Mouse (Mus musculus) mouse trophoblast stem cell (cell line): ENCODE data around the gene Epb41l5.

Experiments used
- in situ Hi-C, 2 experiments: fragments of 300-500 bp; cut with MseI, MboI; formaldehyde crosslinking; loops; 2 replicates in 1 of 2; 3 replicates in 1 of 2; pipeline ENCODE4 v1.15.1; 2025

Epb41l5 gene

GRCm38 (mm10) chr1:119533093-119533805 is 115.6 kb downstream of the Epb41l5 start:
- in situ Hi-C loops = no loop called here

DNA sequence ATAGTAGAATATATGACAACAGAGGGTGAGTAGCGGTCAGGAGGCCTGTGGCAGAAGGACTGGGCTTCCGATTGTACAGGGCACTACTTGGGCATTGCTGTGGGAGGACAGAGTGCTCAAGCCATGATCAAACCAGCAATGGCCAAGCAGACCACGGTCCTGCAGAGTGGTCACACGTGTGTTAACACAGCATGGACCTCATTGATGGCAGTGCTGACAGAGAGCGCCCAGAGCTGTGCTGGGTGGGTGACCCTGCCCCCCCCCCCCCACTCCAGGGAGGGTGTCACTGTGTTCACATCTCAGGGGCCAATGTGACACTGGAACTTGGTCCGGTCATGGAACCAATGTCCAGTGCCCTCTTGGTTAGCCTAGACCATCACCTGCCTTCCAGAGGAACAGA is 116.6 kb downstream of the Epb41l5 start:
- in situ Hi-C loops = no loop called here

GRCm38 (mm10) chr1:119530941-119531340 is 117.9 kb downstream of the Epb41l5 start:
- in situ Hi-C loops = no loop called here

GRCm38 (mm10) chr1:119525689-119526591 is 122.9 kb downstream of the Epb41l5 start, which contains the start of gene Tmem185b:
Gene Tmem185b (plus strand): TSS chr1:119526160.
- in situ Hi-C loops = no loop called here

GRCm38 (mm10) chr1:119525004-119525444 is 123.8 kb downstream of the Epb41l5 start:
- in situ Hi-C loops = no loop called here

- in situ Hi-C loops = no loop called here
Observed at GRCm38 (mm10) chr1:119523826-119524225, 125.0 kb downstream of the Epb41l5 start.

- in situ Hi-C loops = no loop called here
Observed at GRCm38 (mm10) chr1:119523369-119523768, 125.4 kb downstream of the Epb41l5 start.

GRCm38 (mm10) chr1:119522726-119523125 is 126.1 kb downstream of the Epb41l5 start:
- in situ Hi-C loops = no loop called here

DNA sequence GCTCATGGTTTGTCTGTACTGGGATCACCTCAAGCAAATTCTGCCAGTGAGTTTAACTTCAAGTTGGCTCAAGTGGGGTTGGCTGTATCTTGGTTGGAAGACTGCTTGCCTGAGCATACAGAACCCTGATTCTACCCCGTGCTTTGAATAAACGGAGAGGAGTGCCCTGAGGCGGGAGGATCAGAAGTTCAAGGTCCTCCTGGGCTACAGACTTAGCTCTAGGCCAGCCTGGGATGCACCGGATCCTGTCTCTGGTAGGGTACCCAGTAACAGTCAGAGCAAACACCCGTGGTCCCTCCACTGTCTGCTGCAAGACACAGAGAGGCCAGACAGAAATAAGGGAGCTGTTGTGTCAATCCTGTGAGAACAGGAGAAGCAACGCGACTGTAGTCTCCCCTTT is 127.1 kb downstream of the Epb41l5 start:
- in situ Hi-C loops = no loop called here

DNA sequence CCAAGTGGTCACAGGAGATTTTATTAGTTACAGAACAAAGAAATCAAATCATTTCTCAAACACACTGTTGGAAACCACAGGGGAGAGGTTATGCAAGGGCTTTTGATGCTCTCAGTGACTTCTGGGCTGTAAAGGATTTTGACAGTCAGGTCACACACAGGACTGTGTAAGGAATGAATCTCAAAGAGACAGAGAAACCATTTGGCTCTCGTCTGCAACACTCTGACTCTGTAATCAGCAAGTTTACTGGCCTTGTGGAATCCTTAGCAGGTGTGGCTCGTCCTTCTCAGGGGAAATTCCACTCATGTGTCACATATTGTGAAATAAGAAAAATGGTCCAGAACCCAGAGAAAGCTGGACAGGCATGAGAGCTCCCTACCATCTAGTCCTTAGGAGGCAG is 127.8 kb downstream of the Epb41l5 start:
- in situ Hi-C loops = no loop called here

DNA sequence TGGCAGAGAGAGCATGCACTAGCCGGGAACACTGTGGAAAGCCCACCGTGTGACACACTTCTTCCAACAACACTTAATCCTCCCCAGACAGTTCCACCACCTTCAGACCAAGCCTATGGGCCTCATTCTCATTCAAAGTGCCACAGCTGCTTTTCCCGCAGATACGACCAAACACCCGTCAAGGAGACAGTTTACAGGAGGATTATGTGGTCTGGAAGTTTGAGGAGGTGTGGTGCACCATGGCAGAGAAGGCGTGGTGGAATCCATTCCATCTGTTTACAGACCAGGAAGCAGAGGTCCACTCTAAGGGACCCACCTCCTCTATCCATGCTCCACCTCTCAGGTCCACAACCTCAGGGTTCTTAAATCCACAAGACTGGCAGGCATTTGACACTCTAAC is 129.5 kb downstream of the Epb41l5 start:
- in situ Hi-C loops = no loop called here

GRCm38 (mm10) chr1:119518786-119519185 is 130.0 kb downstream of the Epb41l5 start:
- in situ Hi-C loops = no loop called here

- in situ Hi-C loops = no loop called here
Observed at GRCm38 (mm10) chr1:119518060-119518459, 130.7 kb downstream of the Epb41l5 start.

GRCm38 (mm10) chr1:119510857-119511256 is 137.9 kb downstream of the Epb41l5 start:
- in situ Hi-C loops = no loop called here

DNA sequence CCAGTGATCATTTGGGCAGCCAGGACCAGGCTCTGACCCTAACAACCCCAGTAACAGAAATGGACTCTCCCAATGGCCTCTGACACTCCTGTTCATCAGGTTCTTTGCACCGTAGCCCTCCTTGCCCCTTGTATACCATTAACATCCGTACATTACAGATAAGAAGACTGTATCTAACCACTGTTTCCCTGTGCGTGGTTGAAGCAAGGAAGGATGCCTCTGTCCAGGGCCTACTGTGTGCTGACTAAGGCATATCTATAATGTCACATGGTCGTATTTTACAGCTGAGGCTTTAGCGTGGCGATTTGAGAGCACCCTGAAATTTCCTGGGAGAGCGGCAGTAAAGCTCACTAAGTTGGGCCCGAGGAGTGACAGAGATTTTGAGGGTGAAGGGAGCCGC is 138.4 kb downstream of the Epb41l5 start:
- in situ Hi-C loops = no loop called here

DNA sequence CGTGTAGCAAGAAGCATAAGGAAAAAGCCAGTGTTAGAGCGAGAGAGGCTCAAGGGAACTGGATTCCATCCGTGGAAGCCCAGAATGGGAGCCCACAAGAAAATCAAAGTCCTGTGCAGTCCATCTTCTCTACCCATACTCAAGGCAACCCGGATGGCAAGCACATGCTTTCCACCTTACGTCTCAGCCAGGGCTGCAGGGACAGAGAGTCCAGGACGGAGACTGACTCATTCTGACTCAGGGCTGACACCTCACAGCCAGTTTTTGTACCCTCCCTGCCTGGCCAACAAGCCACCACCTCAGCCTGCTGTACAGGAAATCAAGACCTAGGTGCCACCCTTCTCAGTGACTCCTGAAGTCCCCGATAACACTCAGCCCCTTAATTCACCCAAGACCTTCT is 139.3 kb downstream of the Epb41l5 start:
- in situ Hi-C loops = no loop called here

- in situ Hi-C loops = no loop called here
Observed at GRCm38 (mm10) chr1:119508548-119508947, 140.3 kb downstream of the Epb41l5 start.

- in situ Hi-C loops = no loop called here
Observed at GRCm38 (mm10) chr1:119505951-119506350, 142.8 kb downstream of the Epb41l5 start.

DNA sequence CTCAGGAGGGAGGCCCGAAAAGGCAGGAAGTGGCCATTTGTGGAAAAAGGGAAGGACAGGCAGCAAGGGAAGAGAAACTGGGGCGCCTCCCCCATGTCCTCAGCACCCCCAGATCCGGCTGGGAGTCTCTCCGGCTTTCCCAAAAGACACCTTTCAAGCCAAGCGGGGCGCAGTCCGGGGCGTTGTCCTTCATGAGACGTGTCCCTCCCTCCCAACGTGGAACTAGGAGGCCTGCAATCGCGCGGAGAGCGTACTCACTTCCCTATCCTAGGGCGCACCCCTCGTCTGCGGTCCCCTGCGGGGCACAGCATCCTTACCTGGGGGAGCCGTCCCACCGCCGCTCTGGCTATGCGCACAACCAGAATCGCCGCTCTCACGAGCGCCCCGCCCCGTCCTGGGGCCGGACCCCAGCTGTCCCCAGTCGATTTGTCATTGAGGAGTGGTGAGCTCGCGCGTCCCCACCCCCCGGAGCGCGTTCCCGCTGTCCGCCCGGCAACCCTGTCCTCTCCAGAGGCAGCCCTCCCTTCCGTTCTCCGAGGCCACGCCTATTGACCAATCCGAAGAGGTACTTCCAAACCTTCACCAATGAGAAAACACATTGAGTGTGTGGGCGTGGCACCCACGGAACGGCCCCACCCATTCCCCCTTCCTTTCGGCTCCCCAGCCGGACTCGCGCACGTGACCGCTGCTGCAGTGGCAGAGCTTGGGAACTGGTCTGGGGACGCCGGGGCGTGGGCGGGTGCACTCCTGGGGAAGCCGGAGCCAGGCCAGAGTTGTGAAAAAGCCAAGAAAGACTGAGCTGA is 144.3 kb downstream of the Epb41l5 start, which contains the start of gene Ralb:
Ralb (minus strand) TSS at position 535 of the 803 bp plus-strand sequence.
- in situ Hi-C loops = no loop called here

DNA sequence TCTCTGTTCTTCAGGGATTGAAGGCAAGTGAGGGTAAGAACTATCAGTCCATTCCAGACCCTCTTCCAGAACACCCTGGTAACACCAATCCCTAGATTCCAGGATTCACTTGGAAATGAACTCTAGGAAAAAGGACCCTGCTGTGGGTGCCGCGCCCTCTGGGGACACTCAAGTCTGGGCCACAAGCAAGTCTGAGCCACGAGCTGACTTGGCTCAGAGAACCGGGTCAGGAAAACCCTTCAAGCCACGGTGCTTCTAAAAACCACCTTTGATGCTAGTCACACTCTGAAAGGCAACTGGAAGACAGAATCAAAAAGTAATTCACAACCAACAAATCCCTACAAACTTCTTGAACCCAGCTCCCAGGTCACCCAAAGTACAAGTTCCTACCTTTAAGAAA is 145.0 kb downstream of the Epb41l5 start:
- in situ Hi-C loops = no loop called here

GRCm38 (mm10) chr1:119503181-119503580 is 145.6 kb downstream of the Epb41l5 start:
- in situ Hi-C loops = no loop called here

DNA sequence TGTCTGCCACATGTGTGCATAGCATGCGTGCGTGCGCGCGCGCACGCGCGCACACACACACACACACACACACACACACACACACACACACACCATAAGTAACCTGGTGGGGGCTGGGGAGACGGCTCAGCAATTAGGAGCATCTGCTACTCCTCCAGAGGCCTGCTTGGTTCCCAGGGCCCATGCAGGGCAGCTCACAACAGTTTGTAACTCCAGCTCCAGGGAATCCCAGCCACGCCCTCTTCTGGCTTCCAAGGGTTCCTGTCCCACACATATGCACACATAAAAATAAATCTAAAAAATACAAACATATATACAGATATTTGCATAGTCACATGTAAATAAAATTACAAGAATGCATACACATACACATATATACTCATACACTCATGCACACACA is 146.1 kb downstream of the Epb41l5 start:
- in situ Hi-C loops = no loop called here
